Mouse (Mus musculus): ENCODE data around the gene Cldn7. TPM values are rescaled to one million over a fixed set of nuclear protein-coding genes. Genes with fewer than 3 reads are reported as not detected.

Gene Cldn7
- polyA plus RNA-seq, 1 experiment from 2014 or later: 0.58 TPM

DNA sequence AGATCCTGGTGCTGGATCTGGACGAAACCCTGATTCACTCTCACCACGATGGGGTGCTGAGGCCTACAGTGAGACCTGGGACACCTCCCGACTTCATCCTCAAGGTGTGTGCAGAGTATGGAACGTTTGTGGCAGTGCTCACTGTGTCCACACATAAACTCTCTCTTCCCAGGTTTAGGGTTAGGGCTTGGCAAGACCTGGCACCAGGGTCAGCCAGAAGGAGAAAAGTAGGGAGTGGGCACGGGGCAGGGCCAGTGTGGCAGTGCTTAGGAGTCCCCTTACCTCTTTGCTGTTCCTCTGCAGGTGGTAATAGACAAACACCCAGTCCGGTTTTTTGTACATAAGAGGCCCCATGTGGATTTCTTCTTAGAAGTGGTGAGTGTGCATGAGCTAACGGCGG lies 19.9 kb downstream of the Cldn7 start:
- no peak for ATAC-seq (replicated peaks)
- Histone ChIP-seq H3K27me3 (replicated peaks) (no peaks in the 10 kb centered on the region), H3K9ac (no peak overlapping the region), H3K36me3 (replicated peaks) (peaks cover 39% of the 10 kb centered on the region; the same call in 1 of the 2 replicates), H3K27ac (no peak overlapping the region), H3K4me1 (peaks cover 25% of the 10 kb centered on the region), H3K4me3 (no peak overlapping the region), H3K9me3 (no peaks in the 10 kb centered on the region), H3K4me2 (no peak overlapping the region)
- 93% methylated on average over 8 of the region's 8 CpGs for WGBS

GRCm38 (mm10) chr11:69989949-69990348 lies 25.4 kb downstream of the Cldn7 start:
- WGBS: 92% methylated on average over 8 of the region's 8 CpGs
- Histone ChIP-seq H3K36me3 (replicated peaks) (peaks cover 37% of the 10 kb centered on the region; the same call in 1 of the 2 replicates), H3K27me3 (replicated peaks) (no peaks in the 10 kb centered on the region), H3K4me2 (0 out of 2 replicates have a peak overlapping the region, but pooled peaks have one; percentile 72), H3K9ac (no peak overlapping the region), H3K4me1 (peaks cover 29% of the 10 kb centered on the region), H3K9me3 (no peaks in the 10 kb centered on the region), H3K4me3 (no peak overlapping the region), H3K27ac (0 out of 2 replicates have a peak overlapping the region, but pooled peaks have one; percentile 92)
- ATAC-seq (replicated peaks): 0 out of 2 replicates have a peak, but pooled peaks have one; percentile 22

DNA sequence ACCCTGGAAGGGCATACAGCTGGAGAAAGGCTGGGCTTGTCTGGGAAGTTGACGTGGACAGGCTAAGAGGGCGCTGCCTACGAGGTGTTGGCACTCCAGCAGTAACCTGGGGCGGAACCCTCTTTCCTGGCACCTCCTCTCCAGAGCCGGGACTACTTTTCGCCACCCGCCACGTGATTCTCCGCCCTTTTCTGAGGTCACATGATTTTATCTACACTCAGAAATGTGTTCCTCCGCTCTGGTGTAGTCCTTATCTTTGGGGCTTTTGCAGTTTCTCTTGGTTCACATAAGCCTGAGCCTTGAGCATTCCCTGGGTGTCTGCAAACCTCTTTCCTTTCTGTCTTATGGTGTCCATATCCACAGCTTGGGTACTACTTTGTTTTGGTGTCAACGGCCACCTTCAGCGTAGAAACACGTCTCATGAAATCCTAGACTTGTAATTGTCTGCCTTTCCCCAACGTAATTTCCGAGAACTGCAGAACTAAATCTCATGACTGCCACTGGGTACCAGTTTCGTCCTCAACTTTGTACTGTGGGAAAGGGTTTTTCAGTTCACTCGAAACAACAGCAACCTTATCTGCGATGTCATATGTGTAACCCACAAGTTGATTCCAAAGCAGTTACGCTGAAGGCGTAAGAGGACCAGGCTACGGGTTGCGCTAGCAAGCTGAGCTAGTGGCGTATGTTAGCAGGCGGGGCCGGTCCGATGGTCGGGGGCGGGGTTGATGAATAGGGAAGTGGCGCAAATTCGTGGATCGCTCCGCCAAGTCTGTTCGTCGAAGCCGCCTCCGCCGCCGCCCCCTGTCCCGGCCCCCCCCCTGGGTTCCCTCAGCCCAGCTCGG lies 26.5 kb downstream of the Cldn7 start, which contains the start of gene Gabarap:
Gene Gabarap (plus strand): TSS at position 294 of the 842 bp plus-strand sequence.
- H3K36me3 ChIP-seq (replicated peaks): peaks cover 28% of the 10 kb centered on the region; the same call in 1 of the 2 replicates
- peaks cover 32% of the 10 kb centered on the region for H3K4me1 ChIP-seq
- peak within 1 kb of the TSS; percentile 89 for H3K4me3 ChIP-seq
- WGBS: under 1% methylated on average over 39 of the region's 40 CpGs
- ATAC-seq (replicated peaks): peak; percentile 73
- H3K4me2 ChIP-seq: peak within 1 kb of the TSS; percentile 72
- no peaks in the 10 kb centered on the region for H3K9me3 ChIP-seq
- H3K9ac ChIP-seq: peak within 1 kb of the TSS; percentile 90
- no peaks in the 10 kb centered on the region for H3K27me3 ChIP-seq (replicated peaks)
- H3K27ac ChIP-seq: peak within 1 kb of the TSS; percentile 92

DNA sequence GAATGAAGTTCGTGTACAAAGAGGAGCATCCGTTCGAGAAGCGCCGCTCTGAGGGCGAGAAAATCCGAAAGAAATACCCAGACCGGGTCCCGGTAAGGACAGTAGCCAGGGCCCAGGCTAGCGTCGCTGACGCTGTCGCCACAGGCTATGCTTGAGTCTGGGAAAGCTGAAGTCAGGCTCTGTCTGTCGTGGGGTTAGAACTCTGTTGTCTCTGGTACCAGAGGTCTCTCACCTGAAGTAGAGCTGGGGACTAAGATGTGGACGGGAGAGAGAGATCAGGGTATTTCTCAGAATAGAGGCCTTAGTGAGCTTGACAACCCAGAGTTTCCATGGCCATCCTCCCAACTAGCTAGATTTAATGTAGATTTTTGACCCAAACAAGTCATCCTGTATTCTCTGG lies 27.1 kb downstream of the Cldn7 start:
- Histone ChIP-seq H3K4me3 (peak overlapping the region; percentile 89), H3K4me2 (peak overlapping the region; percentile 72), H3K27me3 (replicated peaks) (no peaks in the 10 kb centered on the region), H3K4me1 (peaks cover 32% of the 10 kb centered on the region), H3K27ac (peak overlapping the region; percentile 92), H3K36me3 (replicated peaks) (peaks cover 22% of the 10 kb centered on the region; the same call in 1 of the 2 replicates), H3K9me3 (no peaks in the 10 kb centered on the region), H3K9ac (peak overlapping the region; percentile 90)
- peak; percentile 5; the same call in 1 of the 2 replicates for ATAC-seq (replicated peaks)
- under 1% methylated on average over 15 of the region's 15 CpGs for WGBS

DNA sequence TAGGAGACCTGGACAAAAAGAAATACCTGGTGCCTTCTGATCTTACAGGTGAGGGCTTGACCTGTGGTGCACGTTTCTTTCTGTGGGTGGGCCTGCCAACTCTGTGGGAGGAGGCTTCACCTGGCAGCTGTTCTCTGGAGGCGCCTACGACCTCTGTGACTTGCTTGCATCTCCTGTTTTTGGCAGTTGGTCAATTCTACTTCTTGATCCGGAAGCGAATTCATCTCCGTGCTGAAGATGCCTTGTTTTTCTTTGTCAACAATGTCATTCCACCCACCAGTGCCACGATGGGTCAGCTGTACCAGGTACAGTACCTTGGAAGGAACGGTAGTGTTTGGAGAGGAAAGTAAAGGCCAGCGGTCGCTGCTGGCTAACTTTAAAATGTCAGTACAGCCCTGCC lies 27.8 kb downstream of the Cldn7 start:
- Histone ChIP-seq H3K27me3 (replicated peaks) (no peaks in the 10 kb centered on the region), H3K4me1 (peaks cover 34% of the 10 kb centered on the region), H3K9me3 (no peaks in the 10 kb centered on the region), H3K36me3 (replicated peaks) (peaks cover 18% of the 10 kb centered on the region; the same call in 1 of the 2 replicates), H3K4me2 (peak overlapping the region; percentile 72), H3K27ac (peak overlapping the region; percentile 4; the same call in 1 of the 2 replicates), H3K9ac (peak overlapping the region; percentile 90), H3K4me3 (peak overlapping the region; percentile 89)
- 87% methylated on average over 10 of the region's 10 CpGs for WGBS
- ATAC-seq (replicated peaks): no peak

GRCm38 (mm10) chr11:69992932-69993331 lies 28.4 kb downstream of the Cldn7 start:
- peak overlapping the region; percentile 72 for H3K4me2 ChIP-seq
- H3K27me3 ChIP-seq (replicated peaks): no peaks in the 10 kb centered on the region
- H3K36me3 ChIP-seq (replicated peaks): peaks cover 14% of the 10 kb centered on the region; the same call in 1 of the 2 replicates
- 85% methylated on average over 3 of the region's 3 CpGs for WGBS
- no peak overlapping the region for H3K27ac ChIP-seq
- peak overlapping the region; percentile 90; the same call in 1 of the 2 replicates for H3K9ac ChIP-seq
- peaks cover 39% of the 10 kb centered on the region for H3K4me1 ChIP-seq
- H3K4me3 ChIP-seq: 0 out of 2 replicates have a peak overlapping the region, but pooled peaks have one; percentile 89
- no peak for ATAC-seq (replicated peaks)
- H3K9me3 ChIP-seq: no peaks in the 10 kb centered on the region

DNA sequence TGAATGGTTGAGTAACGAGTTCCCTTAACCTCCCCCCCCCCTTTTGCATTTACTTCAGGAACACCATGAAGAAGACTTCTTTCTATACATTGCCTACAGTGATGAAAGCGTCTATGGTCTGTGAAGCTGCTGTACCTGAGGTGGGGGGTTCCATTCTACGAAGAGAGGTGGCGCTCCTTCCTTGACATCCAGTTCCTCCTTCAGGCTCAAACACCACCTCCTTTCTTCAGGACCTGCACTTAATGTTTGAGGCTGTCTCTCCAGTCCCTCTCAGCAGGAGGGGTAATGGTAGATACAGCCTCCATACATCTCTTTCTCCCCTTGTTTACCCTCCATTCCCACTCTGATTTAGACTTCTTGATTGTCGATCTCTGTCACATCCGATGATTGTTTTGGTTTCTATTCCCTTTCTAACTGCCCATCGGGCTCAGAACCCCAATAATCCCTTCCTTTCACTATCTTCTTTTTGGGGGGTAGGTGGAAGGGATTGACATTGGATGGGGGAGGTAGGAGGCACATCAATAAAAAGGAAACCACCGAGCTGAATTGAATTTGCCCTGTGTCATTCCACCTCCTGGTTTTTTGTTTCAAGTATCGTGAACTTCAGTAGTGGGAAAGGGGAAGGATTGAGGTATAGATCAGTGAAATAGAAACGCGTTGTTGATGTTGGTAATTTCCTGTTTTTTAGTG lies 30.0 kb downstream of the Cldn7 start:
- no peak overlapping the region for H3K9ac ChIP-seq
- H3K36me3 ChIP-seq (replicated peaks): peaks cover 14% of the 10 kb centered on the region
- no peak for ATAC-seq (replicated peaks)
- no peak overlapping the region for H3K4me3 ChIP-seq
- H3K27ac ChIP-seq: 0 out of 2 replicates have a peak overlapping the region, but pooled peaks have one; percentile 30
- WGBS: 88% methylated on average over 11 of the region's 11 CpGs
- peaks cover 49% of the 10 kb centered on the region for H3K4me1 ChIP-seq
- H3K4me2 ChIP-seq: 0 out of 2 replicates have a peak overlapping the region, but pooled peaks have one; percentile 77
- H3K27me3 ChIP-seq (replicated peaks): no peaks in the 10 kb centered on the region
- H3K9me3 ChIP-seq: no peaks in the 10 kb centered on the region

- Histone ChIP-seq H3K27me3 (replicated peaks) (no peaks in the 10 kb centered on the region), H3K4me2 (peak within 1 kb of the TSS; percentile 77), H3K36me3 (replicated peaks) (peaks cover 9% of the 10 kb centered on the region), H3K9ac (peak within 1 kb of the TSS; percentile 87), H3K4me3 (peak within 1 kb of the TSS; percentile 90), H3K4me1 (peaks cover 49% of the 10 kb centered on the region), H3K27ac (peak within 1 kb of the TSS; percentile 92), H3K9me3 (no peaks in the 10 kb centered on the region)
- WGBS: under 1% methylated on average over 36 of the region's 36 CpGs
- ATAC-seq (replicated peaks): peak; percentile 87
Measured at GRCm38 (mm10) chr11:69995391-69995960, 30.9 kb downstream of the Cldn7 start, which contains the start of gene Phf23. Phf23 (plus strand) TSS chr11:69995777.

DNA sequence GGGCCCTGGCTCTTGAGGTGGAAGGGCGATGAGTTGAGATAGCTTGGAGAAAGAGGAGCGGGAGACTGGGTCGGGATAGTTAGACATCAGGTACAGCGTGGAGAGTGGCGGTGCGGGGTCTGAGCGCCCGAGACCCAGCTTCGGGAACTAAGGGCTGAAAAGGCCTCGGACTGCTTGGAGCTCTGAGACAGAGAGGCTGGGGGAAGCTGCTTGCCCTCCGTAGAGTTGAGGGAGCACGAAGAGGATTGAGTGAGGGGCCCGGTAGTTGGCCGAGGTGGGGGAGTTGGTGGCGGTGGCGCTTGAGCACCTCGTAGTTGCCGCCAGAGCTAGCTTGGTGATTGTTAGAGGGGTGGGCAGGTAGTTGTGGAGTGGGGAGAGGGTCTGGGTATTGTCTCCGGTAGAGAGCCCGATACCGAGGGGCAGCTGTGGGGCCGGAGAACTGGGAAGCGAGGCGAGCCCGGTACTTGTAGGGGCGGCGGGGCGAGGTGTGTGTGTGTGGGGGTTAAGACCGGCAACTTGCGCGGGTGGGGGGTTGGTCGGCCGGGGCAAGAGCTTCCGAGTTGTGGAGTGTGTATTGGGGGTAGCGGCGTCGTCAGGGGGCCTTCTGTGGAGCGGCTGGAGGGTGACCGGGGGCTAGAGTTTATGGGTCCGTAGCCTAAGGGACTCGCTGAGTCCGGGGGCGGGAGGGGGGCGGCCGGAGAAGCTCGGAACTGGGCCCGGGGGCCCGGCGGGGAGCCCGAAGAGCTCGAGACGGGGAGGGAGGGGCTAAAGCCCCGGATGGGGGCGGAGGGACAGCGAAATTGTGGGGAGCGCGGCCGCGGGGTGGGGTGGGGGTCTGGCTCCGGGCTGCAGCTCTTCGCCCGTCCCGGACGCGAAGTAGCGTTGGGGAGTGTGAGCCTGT lies 31.8 kb downstream of the Cldn7 start:
- no peak for ATAC-seq (replicated peaks)
- Histone ChIP-seq H3K4me2 (peak overlapping the region; percentile 77), H3K9me3 (no peaks in the 10 kb centered on the region), H3K4me1 (peaks cover 52% of the 10 kb centered on the region), H3K27ac (peak overlapping the region; percentile 92), H3K9ac (peak overlapping the region; percentile 87), H3K36me3 (replicated peaks) (peaks cover 9% of the 10 kb centered on the region), H3K27me3 (replicated peaks) (no peaks in the 10 kb centered on the region), H3K4me3 (peak overlapping the region; percentile 90)
- WGBS: under 1% methylated on average over 66 of the region's 66 CpGs

DNA sequence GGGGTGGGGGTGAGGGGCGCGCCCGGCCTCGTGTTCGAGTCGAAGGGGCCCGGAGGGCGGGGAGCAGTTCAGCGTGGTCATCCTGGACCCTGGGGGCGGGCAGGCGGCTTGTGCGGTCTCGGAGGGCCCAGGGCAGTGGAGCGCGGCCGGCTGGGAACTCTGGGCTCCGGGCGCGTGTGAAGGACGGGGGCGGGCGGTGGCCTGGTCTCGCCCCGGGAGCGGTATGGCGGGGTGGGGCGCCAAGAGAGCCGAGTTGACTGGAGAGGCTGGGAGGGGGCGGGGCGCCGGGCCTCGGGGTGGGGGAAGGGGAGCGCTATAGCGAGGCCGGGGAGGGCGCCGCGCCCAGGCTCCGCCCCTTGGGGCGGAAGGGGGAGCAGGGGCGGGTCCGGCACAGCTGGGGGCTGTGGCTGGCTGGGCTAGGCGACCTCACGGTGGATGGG lies 32.5 kb downstream of the Cldn7 start:
- Histone ChIP-seq H3K36me3 (replicated peaks) (peaks cover 9% of the 10 kb centered on the region), H3K27ac (peak overlapping the region; percentile 92), H3K4me3 (peak overlapping the region; percentile 90), H3K4me2 (peak overlapping the region; percentile 77), H3K4me1 (peaks cover 57% of the 10 kb centered on the region), H3K9ac (peak overlapping the region; percentile 87), H3K9me3 (no peaks in the 10 kb centered on the region), H3K27me3 (replicated peaks) (no peaks in the 10 kb centered on the region)
- 0 out of 2 replicates have a peak, but pooled peaks have one; percentile 2 for ATAC-seq (replicated peaks)
- under 1% methylated on average over 39 of the region's 44 CpGs for WGBS
